Mouse (Mus musculus) gastrocnemius, adult 18-20 months (tissue): ENCODE results near the gene Adat3. TPM values are rescaled to one million over a fixed set of nuclear protein-coding genes. Genes with fewer than 3 reads are reported as not detected.
A peak's percentile ranks its signal among the peaks of the same experiment; 100 is the strongest.
"Not testable (repeated sequence)": the region's sequence is repeated elsewhere in the genome, so short reads cannot be mapped to it uniquely, and the experiment has no call there.

Experiments used
- DNase-seq: peaks from one replicate; pipeline ENCODE4 v3.0.0; 2021; ENCODE audit warnings: low spot score
- total RNA-seq, 2 experiments: library from RNA; stranded (reverse); gene quantifications; 2 replicates each; pipeline ENCODE4 v1.2.3; 2021

The Adat3 gene
- total RNA-seq, 2 experiments from 2014 or later: 0.69 TPM; not detected in 1

GRCm38 (mm10) chr10:80609269-80609924, 6.7 kb downstream of the Adat3 start:
- no peak for DNase-seq

- no peak for DNase-seq
Measured at GRCm38 (mm10) chr10:80610116-80610785, 7.6 kb downstream of the Adat3 start.

DNA sequence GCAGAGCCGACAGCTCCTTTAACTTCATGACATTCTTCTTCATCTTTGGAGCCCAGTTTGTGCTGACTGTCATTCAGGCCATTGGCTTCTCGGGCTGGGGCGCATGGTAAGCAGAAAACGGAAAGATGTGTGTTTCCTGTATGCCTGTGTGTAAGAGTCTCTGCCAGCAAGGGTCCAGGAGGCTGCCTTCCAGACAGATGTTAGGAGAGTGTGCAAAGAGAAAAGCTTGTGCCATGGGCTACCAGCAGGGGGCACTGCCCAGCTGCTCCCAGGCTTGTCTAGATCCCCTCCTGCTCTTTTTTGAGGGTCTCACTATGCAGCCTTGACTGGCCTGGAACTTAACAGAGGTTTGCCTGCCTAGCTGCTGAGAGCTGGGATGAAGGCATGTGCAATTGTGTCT, 8.3 kb downstream of the Adat3 start:
- DNase-seq: no peak

DNA sequence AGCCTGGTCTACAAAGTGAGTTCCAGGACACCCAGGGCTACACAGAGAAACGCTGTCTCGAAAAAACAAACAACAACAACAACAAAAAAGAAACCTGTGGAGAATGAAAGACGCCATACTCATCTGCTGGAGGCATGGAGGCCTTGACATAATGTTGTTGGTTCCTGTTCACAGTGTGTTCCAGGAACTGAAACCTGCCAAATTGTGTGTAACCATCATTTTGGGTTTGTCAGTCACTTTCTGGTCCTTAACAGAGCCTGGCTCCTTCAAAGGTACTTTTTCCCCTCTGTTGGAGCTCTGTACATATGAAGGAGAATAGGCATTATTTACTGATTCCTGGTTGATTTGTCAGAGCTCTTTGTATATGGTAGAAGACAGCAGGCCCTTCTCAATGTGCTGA, 9.2 kb downstream of the Adat3 start:
- DNase-seq: no peak

DNA sequence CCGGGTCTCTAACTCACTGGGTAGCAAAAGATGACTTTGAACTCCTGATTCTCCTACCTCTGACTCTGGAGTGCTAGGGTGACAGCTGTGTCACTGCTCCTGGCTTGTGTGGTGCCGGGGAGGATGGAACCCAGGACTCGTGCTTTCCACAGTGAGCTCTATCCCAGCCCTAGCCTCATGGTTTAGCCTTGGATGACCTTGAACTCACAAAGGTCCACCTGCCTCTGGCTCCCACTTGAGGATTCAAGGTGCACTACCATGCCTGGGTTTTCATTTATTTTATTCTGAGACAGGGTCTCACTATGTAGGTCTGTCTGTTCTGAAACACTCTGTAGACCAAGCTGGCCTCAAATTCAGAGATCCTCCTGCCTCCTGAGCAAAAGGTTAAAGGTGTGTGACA, 11.1 kb downstream of the Adat3 start:
- DNase-seq: no peak

DNA sequence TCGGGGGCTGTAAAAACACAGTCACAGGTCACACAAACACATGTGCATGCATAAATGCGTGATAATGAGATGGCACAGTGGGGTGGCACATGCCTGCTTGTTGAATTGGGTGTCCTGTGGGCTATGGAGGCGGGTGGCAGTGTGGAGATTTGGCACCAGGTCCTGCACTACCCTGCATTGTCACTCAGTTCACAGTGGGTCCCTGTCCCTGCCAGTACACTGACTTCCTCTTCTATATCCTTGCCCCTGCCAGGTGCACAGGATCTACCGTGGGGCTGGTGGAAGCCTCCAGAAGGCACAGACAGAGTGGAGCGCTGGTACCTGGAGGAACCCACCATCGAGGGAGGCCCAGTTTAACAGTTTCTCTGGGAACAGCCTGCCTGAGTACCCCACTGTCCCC, 11.7 kb downstream of the Adat3 start:
- DNase-seq: no peak

- DNase-seq: peak; percentile 59
Measured at GRCm38 (mm10) chr10:80618181-80618580, 15.5 kb downstream of the Adat3 start.

- no peak for DNase-seq
Measured at GRCm38 (mm10) chr10:80619465-80620244, 17.0 kb downstream of the Adat3 start.

DNA sequence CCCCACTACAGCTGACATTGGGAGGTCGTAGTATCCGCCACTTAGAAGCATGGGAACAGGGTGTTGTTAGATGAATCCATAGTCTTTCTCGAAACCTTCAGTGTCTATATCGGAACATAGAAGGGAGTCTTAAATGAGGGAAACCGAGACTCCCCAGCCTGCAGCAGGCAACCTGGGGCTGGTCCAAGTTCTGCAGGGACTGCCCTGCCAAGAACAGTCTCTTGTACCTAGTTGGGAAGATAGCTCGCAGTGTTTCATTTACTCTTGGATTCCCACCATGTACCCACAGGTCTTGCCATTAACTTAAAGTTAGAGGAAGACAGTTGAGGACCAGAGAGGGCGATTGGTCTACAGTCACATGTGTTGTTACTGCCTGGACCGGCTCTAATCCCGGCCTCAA, 17.7 kb downstream of the Adat3 start:
- no peak for DNase-seq

DNA sequence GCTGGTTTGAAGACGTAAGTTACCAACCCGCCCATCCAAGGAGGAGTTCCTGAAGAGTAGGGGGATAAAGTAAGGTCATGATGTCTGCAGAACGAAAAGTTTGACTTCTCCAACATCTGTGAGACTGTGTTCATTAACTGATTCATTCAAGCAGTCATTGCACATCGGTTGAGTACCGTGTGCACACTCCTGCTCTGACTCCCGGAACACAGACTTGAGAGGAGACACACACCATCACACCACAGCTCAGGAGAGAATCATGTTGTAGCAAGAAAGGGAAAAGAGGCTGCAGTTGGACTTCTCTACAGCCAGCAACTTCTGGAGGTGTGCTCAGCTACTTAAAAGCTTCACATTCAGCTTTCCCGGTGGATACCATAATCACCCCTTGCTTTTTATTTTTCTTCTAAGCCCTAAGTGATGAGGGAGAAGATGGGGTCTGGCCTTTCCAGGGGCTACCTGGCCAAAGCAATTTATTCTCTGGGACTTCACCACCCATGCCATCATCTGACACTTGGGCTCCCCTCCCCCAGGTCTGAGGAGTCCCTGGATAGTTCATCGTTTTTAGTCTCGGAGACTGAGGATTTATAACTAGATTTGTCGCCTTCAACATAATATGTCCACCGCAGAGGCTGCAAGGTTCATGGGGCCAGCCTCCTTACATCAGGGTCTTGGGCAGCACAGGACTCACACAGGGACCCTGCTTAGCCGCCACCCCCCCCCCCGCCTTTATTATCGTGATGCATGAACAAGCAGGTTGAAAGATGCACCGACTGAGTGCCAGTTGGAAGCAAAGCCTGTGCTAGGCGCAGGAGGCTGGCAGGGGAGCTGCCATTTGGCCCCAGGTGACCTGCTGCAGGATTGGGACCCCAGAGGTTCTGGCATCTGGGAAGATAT, 18.4 kb downstream of the Adat3 start:
- no peak for DNase-seq

DNA sequence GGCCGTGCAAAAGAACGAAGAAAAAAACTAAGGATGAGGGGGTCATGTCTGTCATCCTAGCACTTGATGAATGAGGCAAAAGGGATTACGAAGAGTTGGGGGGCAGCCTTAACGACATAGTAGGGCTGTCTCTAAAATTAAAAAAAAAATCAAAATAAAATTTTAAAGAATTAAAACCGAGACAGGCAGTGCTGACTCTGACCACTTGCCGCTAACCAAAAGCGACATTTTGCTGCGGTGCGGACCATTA, 18.9 kb downstream of the Adat3 start:
- DNase-seq: no peak

- peak; percentile 99 for DNase-seq
Measured at GRCm38 (mm10) chr10:80621940-80622660, 19.4 kb downstream of the Adat3 start.

DNA sequence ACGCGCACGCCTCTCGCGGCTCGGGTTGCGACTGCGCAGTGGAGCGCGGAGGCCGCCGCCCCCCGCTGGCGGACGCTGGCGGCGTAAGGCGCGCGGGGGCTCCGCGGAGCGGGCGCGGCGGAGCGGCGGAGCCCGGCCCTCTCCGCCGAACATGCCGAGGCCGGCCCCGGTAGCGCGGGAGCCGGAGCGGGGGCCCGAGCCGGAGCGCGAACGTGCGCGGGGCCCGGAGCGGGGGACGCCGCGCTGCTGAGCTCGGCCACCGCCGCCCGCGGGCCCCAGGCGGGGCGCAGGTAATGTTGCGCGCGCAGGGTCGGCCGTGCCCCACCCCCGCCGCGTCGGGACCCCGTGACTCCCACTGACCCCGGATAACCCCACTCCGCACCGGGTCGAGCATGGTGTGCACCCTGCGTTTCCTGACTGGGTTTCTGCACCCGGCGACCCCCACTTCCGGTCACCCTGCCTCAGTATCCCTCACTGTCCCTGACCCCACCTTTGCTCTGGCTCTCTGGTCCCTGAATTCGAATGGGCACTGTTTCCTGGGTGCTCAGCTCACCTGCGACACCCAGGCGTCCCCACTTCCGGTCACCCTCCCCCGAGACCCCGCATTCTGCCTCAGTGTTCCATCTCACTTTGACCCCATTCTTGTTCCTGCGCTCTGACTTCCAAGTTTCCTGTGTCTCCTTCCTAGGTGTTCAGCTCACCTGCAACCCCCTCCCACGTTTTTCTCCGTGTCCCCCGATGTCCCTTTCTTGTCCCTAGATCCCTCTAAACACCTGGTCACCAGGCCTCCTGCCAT, 20.2 kb downstream of the Adat3 start, which contains the start of gene Csnk1g2:
Csnk1g2 (plus strand) TSS at position 178 of the 796 bp plus-strand sequence.
- peak; percentile 40 for DNase-seq

DNA sequence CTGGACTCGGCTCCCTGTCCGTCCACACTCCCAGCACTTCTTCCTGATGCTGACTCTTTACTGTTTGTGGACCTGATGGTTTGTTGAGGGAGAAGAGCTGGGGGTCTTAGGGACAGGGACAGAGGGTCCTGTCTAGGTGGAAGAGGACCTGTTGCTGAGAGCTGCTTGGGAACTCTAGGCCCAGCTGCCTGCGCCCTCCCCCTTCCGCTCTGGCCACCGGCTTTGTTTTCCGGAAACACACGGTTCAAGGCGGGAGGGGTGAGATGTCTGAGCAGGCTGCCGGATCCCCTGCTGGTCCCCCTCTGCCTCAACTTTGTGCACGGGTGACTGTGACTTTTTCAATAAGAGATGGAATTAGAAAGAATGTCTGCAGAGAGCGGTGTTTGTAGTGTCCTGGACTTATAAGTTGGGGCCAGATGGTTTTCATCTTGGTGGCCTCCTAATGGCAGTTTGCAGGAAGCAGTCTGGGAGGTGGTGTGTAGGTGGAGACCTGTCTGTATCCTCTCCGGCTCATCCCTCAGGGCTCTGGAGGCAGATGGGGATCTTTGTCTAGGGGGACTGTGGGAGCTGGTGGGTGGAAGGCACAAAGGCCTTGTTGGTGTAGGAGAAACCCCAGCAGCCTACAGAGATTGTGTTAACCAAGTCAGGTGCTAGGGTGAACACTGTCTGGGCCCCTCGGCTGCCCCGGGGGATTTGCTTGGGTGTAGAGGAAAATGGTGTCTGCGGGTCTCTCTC, 20.9 kb downstream of the Adat3 start:
- peak; percentile 38 for DNase-seq

GRCm38 (mm10) chr10:80625764-80626163, 23.1 kb downstream of the Adat3 start:
- no peak for DNase-seq

DNA sequence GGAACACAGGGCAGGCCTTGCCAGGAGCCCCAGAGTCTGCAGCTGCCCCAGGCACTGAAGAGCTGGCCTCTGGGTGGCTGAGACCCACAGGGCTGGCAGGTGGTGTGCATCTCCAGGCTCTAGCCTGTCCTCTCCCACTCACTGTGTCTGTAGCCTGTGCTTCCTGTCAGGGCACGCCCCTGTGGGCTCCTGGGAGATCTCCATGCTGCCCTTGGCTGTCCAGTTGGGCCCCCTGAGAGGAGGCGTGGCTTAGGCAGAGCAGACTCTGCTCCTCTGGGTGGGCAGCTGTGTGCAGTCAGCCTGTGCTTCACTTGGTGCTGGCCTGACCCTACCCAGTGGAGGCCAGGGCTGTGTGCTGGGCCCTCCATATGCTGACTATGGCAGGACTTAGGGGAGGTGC, 25.0 kb downstream of the Adat3 start:
- DNase-seq: peak; percentile 51

DNA sequence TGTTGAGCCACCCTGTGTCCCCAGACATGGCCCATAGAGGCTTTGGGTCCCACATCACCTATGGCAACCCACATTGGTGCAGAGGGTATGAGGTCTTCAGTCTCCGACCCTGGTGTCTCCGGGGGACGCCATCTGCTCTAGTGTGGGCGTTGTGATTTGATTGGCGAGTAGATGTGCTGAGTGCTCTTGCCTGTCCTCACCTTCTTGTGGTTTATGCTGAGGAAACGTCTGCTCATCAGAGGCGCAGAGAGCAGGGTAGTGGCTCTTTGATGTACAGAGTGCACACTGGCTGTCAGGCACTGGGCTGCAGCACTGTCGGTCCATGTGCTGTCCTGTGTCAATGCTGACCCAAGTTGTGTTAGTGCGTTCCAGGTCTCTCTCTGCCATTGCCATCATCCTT, 26.2 kb downstream of the Adat3 start:
- DNase-seq: no peak

- DNase-seq: no peak
Measured at GRCm38 (mm10) chr10:80635345-80635744, 32.7 kb downstream of the Adat3 start.

DNA sequence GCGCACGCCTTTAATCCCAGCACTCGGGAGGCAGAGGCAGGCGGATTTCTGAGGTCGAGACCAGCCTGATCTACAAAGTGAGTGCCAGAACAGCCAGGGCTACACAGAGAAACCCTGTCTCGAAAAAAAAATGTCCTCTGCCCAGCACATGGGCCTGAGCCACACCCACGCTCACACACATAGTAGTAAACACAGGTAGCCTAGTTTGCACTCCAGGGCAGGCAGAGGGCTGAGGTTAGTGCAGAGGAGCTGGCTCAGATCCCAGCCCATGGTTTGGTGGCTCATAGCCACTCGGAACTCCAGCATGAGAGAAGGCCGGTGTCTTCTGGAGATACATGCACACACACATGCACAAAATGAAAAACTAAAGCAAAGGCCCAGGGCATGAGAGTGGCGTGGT, 44.3 kb downstream of the Adat3 start:
- no peak for DNase-seq

DNA sequence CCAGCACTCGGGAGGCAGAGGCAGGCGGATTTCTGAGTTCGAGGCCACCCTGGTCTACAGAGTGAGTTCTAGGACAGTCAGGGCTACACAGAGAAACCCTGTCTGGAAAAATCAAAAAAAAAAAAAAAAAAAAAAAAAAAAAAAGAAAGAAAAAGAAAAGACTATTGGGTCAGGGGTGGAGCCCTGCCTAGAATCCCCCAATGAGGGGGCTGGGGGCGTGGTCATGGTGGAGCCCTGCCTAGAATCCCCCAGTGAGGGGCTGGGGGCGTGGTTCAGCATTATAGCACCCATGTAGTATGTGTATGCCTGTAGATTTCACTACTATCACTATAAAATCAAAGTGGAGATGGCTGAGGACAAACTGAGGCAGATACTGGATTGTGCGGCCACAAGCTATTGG, 47.2 kb downstream of the Adat3 start:
- not testable (repeated sequence) for DNase-seq
